Mouse (Mus musculus): ENCODE measurements around the gene Sly.
"Not testable (repeated sequence)": the region's sequence is repeated elsewhere in the genome, so short reads cannot be mapped to it uniquely, and the experiment has no call there.

Sly gene

GRCm38 (mm10) chrY:57186888-57187287 lies at the start of gene Sly:
Gene Sly, plus strand, starts transcription at chrY:57187188.
- not testable (repeated sequence) for DNase-seq (ENCODE audit: low read depth, low spot score)
